Mouse (Mus musculus): Measurements from ENCODE around the gene Mogs.

Gene Mogs

DNA sequence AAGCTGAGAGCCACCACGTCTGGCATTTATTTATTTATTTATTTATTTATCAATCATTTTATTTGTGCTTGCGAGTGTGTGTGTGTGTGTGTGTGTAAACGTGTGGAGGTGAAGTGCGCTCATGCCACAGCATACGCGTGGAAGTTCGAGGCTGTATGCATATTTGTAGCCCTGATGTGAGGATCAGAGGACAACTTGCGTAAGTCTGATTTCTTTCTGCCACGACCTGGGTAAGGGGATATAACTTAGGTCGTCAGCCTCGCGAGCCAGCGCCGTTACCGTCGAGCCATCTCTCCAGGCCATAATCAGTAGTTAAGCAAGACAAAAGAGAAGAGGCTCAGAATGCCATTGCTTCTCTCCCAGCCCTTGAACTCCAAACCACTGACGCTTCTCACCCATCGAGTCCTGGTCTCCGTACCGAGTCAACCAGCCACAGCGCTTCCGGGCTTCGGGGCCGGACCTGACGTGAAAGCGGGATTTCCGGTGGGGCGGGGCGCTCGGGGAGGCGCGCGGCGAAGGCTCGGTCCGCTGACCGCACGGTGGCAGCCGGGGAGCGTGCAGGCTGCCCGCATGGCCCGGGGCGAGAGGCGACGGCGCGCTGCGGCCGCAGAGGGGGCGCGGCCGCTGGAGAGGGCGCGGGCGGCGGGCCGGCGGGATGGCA lies at the start of gene Mogs:
Gene Mogs (plus strand): TSS at position 486 of the 661 bp plus-strand sequence.
- peak; percentile 88 for DNase-seq (ENCODE audit: low spot score)

DNA sequence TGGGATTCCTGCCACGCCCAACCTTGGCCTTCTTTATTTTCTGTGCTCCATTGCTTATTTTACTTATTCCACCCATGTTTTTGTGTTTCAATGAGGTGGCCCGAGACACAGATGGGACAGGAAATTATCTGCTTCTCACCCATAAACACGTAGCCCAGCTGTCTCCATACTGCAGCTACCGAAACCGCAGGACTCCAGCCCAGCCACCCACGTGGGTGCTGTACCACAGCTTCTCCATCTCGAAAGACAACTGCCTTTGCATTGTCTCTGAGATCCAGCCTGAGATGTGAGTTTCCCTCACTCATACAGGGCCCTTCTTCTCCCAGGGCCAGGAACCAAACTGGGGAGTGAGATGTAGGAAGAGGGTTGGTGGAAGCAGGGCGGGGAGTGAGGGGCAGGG lies 49.3 kb upstream of the Mogs start:
- no peak for DNase-seq (ENCODE audit: low spot score)

DNA sequence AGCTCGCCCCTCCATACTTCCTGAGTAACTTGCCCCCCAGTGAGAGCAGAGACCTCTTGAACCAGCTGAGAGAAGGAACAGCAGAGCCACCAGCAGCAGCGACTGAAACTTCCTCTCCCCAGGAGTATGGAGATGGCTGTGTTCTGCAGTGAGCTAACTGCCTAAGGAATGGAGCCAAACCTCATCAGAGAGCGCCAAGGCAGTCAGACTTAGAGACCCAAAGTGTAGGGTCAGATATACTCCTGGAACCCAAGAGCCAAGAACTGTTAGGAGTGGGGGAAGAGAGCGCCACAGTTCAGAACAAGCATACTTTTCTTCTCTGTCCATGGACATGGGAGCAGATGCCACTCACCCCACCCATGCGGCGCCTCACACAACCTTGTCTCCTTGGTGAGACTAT lies 48.9 kb upstream of the Mogs start:
- DNase-seq (ENCODE audit: low spot score): no peak

DNA sequence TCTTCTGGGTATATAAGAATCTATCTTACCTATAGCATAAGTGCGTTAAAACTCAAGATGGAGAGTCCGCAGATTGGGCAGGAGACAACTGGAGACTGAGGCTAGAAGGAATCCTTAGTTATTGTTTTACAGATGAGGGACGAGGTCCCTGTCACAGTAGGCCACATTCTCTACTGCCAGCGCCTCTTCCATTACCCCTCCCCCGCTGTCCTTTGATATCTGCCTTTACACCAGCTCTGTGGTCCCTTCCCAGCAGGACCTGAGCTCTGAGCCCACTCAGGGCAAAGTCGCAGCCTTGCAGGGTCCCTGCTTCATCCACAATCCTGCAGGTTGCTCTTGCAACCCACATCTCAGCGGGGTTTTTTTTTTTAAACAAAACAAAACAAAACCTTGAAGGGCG lies 47.1 kb upstream of the Mogs start:
- DNase-seq (ENCODE audit: low spot score): no peak

DNA sequence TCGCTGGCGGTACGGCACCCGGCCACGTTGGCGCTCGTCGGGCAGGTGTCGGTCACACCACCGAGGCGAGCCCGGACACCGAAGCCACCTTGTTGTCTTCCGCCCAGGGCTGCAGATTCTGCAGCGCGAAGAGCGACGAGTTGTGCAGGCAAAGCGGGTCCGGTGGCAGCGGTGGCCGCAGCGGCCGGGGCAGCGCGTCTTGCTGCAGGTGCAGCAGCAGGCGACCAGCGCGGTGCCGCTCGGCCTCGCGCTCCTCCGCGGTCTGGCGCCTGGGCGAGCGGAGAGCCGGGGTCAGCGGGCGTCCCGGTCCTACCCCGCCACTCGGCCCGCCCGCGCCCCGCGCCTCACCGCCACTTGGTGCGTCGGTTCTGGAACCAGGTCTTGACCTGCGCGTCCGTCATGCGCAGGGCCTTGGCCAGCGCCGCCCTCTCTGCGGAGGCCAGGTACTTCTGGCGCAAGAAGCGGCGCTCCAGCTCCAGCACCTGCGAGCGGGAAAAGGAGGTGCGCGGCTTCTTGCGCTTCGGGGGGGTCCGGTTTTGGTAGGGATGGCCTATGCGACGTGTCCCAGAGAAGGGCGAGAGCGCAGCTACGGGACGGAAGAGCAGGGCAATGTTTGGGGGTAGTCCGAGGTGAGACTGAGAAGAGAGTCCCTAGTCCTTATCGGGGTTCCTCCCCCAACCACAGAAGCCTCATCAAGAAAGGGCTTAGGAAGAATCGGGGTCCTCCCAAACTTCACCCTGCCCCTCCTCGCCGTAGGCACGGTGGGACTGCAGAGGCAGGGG lies 46.4 kb upstream of the Mogs start:
- DNase-seq (ENCODE audit: low spot score): no peak

DNA sequence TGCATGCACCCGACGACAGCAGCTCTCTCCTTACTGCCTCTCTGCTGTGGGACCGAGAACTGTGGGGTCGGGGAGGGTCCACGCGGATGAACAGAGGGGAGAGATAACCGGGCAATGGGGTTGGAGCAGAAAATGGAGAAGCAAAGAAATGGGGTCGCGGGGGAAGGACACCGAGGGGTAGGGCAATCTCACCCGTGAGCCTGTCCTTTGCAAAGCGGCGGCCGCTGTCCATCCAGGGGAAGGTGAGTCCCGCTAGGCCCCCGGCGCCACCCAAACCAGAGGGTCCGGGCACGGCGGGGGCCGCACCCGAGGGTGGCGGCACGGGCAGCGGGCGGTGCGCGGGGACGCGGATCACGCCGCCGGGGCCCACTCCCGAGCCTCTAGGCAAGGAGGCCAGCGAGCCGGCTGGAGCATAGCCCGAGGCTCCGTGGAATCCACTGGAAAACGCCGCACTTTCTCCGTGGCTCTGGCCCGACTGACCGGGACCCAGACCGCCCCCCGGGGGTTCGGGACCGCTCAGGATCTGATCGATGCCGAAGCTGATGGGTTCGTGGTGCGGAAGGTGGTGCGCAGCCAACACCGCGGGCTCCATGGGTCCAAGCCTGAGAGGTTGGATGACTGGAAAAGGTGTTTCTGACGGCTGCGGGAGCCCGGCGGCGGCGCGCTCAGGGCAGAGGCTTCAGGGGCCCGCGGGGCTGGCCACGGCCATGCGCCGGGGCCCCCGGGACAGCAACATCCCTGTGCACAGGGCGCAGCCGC lies 45.6 kb upstream of the Mogs start:
- no peak for DNase-seq (ENCODE audit: low spot score)

DNA sequence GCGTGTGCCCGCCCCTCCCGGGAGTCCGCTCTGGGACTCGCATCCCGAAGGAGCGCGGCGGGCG lies 45.2 kb upstream of the Mogs start, which contains the start of gene Tlx2:
Gene Tlx2 (minus strand): TSS at position 47 of the 64 bp plus-strand sequence.
- no peak for DNase-seq (ENCODE audit: low spot score)

DNA sequence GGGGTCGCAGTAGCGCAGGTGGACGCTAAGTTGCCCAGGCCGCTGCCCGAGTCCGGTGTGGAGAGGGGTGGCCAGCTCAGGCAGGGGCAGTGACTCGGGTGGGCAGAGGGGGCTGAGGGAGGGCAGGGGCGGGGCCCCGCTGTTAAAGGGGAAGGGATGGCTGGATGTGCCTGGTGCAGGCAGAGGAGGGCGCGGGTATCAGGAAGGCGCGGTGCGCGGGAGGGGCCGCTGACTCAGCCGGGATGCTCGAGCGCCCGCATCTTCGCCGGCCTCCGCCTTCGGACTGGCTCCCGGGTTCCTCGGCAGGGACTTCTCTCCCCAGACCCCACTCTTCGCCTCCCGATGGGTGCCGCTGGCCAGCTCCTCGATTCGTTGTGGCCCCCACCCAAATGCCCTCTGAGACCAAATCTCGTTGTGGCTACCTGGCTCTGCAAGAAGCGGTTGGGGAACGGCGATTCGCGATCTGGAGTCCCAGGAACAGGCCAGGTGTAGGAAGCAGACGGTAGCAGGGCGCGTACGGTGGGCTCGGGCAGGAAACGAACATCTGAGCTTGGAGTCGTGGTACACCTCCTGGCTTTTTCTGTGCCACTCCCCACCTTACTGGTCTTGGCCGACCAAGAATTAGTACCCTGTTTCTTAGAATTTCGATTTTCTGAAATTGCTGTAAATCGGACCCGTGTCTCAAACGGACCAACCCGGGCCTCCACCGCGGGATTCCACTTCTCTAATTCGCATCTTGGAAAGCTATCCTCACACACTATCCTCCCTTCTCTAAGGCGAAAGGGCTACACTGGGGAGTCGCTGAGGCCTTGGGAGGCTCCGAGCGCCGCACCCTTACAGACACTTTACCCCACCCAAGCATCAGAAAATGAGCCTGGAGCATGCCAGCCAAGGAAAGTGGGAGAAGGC lies 44.7 kb upstream of the Mogs start:
- peak; percentile 15 for DNase-seq (ENCODE audit: low spot score)

DNA sequence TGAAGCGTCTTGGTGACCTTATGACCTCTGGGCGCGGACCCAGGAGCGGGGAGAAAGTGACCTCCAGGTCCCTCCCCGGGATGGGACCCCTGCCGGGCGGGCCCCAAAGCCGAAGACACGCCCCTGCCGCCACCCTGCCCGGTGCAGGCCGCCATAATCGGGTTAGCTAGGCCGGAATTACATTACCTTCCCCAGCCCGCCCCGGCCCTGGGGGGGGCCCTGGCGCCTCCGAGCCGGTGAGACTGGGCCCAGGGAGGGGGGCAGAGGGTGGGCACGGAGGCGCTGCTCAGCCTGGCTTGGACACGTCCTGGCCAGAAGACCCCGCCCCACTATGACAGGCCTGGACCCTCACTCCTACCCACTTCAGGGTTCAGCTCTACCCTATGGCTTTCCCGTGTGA lies 44.1 kb upstream of the Mogs start:
- no peak for DNase-seq (ENCODE audit: low spot score)

DNA sequence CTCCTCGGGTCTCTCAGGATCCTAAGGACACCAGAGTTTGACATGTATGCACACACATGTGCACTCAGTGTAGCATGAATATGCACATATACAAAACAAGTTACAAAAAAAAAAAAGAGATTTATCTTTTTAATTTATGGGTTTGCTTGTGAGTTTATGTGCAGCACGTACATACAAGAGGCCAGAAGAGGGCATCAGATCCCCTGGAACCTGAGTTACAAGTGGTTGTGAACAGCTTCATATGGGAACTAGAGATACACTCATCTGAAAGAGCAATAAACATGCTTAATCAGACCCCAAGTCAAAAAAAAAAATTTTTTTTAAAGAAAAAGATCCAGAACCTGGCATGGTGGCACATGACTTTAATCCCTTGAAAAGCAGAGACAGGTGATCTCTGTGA lies 40.3 kb upstream of the Mogs start:
- DNase-seq (ENCODE audit: low spot score): no peak

DNA sequence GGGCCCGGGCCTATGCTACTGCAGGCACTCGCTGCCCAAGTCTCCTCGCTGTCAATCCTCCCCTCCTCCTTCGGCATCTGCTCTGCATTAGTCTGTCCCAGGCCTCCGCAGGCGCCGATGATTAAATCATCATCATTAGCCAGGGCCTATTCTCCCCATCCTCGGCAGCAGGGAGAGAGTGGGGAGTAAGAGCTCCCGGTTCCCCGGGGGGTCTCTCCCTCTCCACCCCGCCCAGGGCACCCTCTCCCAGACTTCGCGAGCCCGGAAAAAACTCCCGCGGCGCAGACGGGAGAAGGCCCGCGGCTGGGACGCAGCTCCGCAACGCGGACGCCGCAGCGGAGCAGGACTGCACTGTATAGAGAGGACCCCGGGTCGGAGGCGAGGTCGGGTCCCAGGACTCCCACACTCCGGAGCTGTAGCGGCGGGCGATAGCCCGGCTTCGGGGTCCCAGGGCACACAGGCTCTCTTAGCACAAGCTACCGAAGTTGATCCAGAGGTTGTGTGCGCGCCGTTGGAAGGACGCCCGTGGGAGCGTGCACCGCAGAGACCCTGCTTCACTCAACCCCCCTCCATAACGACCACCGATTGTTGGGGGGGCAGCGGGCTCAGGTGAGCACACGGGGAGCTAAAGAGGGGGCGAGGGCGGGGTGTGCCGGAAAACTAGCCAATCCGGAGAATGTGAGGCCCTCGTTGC lies 37.5 kb upstream of the Mogs start, which contains the start of gene Pcgf1:
Gene Pcgf1 (plus strand): TSS at position 240 of the 694 bp plus-strand sequence.
- DNase-seq (ENCODE audit: low spot score): peak; percentile 20

DNA sequence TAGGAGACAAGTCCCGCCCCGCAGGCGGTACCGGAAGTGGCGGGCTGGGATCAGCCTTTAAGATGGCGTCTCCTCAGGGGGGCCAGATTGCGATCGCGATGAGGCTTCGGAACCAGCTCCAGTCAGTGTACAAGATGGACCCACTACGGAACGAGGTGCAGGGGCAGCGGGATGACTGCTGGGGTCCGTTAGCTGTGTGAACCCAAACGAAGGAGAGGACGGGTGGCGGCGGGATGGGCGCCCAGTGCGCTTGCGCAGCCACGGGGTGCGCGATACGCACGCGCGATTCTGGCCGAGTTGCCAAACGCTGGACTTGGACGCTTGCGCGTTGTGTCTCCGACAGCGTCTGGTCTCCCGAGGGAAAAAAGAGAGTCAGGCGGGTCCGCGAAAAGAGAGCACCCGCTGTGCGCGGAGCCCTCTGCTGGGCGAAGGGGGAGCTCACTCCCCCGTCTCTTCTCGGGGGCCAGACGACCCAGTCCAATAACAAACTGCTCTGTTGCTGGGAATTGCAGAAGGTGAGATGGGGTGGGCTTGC lies 36.9 kb upstream of the Mogs start:
- DNase-seq (ENCODE audit: low spot score): peak; percentile 100

DNA sequence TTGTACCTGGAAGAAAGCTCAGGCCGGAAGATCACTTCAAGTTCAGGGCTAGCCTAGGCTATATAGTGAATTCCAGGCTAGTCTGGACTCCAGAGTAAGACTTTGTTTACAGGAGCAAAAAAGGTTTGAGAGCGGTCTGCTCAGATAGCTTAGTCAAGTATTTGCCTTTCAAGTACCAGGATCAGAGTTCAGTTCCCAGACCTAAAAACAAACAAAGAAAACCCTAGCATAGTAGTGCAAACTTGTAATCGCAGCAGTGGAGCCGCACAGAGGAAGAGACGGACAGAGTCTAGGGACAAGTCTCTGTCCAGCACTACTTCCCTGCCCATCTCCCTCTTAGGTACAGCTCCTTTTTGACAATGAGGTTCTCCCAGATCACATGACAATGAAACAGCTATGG lies 35.1 kb upstream of the Mogs start:
- no peak for DNase-seq (ENCODE audit: low spot score)

DNA sequence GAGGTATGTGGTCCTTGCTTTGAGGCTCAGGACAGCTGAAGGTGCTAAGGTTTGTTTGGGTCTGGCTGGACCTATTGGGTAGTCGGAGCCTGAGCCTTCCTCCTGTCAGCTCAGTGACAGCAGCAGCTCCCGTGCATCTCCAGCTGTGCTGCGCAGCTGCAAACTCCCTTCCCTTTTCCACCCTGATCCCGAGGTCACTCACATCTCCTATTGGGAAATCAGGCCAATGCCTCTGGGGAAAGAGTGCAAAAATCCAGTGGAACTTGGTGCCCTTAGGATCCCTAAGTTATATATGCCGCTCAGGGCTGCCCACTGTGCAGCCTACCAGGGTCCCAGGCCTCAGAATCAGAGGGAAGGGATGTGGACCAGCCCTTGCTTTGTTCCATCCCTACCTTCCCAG lies 31.8 kb upstream of the Mogs start:
- DNase-seq (ENCODE audit: low spot score): no peak

DNA sequence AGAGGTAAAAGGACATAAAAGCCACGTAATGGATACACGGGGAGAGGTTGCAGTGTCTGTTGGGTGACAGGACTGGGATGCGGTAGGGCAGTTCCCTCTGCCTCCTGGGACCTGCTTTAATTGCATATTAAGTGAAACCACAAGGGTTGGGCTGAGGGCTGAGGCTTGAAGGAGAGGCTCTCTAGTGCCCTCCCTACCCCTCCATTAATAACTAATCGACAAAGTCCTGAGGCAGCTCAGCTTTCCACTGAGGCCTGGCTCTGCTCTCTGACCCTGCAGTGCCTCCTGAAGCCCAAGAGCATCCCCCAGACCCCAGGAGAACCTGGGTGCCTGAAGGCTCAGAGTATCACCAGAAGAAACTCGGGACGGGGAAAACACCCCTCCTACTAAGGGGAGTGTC lies 30.8 kb upstream of the Mogs start:
- no peak for DNase-seq (ENCODE audit: low spot score)

DNA sequence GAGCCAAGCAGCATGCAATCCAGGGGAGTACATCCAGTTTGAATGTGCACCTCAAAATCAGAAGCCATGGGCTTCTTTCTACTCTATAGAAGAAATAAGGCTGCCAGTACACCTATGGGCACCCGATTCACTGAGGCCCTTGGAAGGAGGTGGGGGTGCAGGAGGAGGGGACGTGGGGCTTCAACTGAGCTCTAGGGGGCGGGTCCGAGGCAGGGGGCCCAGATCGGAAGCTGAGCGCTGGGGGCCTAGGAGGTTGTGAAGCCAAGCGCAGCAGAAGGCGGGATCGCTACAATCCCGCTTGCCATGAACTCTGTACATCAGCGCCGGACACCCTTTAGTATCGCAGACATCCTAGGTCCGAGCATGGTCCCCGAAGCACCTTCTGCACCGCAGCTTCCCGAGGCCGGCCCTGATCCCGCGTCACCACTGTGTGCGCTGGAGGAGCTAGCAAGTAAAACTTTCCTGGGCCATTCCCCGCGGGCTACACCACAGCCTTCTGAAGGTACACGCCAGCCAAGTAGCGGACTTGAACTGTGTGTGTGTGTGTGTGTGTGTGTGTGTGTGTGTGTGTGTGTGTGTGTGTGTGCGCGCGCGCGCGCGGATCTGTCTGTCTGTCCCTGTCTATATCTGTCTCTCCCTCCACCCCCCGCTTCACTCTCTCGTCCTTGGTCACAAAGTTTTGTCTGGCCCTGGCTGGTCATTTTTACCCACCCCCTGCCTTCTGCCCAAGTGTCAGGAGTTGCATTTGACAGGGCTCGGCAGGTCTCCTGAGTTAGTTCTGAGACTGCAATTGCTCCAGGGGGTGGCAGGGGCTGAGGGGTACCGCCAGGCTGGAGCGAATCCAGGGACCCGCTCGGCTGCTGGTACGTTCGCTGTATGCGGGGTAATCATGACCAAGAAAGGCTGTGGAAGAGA lies 28.9 kb upstream of the Mogs start, which contains the start of gene Lbx2:
Gene Lbx2 (plus strand): TSS at position 247 of the 915 bp plus-strand sequence.
- no peak for DNase-seq (ENCODE audit: low spot score)

DNA sequence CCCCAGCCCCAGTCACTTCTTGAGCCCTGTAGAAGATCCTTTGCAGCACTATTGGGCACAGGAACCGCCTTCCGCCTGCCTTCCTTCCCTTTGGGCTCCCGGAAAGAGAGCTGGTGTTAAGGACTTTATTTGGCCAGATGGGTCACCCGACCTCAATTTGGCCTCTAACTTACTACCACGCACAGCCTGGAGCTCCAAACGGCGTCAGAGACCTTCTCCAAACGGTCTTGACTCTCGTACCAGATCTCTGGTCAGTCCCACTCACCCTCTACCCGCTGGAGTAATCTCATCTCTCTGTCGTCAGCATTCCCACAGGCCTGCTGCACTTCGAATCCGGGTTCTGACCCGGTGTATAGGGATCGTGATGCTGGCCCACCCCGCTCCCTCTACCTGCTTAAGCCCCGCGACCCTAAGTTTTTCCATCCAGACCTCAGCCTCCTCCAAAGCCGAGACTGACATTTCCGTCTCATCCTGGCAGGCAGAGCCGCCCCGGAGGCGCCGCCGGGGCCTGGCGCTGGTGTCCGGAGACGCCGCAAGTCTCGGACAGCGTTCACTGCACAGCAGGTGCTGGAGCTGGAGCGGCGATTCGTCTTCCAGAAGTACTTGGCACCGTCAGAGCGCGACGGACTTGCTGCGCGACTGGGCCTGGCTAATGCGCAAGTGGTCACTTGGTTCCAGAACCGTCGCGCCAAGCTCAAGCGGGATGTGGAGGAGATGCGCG lies 27.9 kb upstream of the Mogs start:
- DNase-seq (ENCODE audit: low spot score): no peak

DNA sequence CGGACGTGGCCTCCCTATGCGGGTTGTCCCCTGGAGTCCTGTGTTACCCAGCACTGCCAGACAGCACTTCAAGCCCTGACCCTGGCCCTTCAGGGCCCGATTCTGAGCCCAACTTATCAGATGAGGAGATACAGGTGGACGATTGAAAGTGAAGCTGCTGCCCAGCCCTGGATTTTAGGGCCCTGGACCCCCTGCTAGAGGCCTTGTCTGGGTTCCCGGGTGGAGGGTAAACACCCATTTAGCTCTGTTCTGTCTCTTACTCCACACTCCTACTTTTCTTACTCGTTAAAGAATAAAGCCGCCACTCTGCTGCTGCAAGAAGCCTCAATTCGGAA lies 27.4 kb upstream of the Mogs start:
- no peak for DNase-seq (ENCODE audit: low spot score)

DNA sequence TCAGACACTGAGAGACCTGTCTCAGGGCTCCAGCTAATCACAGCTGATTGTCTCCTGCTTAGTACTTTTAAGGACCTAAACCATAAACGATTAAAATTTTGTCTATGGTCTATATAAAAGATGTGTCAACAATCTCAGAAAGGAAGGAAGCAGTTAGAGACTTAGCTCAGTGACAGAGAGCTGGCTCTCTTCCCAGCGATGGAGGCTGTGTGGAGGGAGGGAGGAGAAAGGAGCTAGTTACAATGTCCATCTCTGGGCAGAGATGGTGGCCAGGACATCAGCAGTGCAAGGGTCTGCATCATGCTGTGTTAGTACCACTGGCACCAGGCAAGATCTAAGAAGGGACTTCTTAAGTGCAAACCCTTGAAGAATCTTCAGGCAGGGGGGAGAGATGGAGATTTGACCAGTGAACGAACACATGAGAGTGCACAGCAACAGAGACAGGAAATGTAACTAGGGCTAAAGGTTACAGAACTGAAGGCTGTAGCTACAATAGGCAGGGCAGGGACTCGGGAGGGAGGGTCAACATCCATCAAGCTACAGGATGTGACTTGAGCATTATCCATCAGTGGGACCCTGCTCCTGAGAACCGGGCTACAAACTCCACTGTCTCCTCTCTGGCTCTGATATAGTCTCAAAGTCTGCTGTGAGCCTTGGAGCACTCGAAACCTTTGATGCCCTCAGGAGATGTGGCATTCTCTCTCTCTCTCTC lies 22.7 kb upstream of the Mogs start:
- DNase-seq (ENCODE audit: low spot score): no peak

Measured in spleen, adult 12 weeks (tissue).